Mouse (Mus musculus): ENCODE data around the gene Agpat2.

DNA sequence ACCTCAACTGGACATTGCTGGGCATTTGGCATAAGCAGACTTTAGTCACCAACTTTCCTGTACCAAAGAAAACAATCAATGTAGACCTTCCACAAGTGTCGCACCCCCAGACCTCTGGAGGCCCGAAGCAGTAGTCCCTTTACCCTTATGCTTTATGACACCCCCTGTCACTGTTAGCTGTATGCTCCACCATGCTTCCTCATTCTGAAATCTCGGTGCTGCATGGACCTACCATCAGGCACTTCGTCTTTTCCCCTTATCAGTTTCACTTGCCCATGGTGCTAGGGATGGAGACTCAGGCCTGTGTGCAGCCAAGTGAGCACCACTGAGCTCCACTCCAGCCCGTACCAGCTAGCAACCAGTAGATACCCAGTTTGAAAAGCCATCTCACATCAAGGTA, 33.8 kb upstream of the Agpat2 start:
- TF ChIP-seq POLR2A (IDR thresholded peaks at IDR 0.05; ENCODE audit: borderline replicate concordance, extremely low read depth, low read depth, low read length) (no peak), CTCF (IDR thresholded peaks at IDR 0.05; ENCODE audit: insufficient read depth, low read length) (no peak)

Data from lung, adult 2 months (tissue).